18 mouse cellular contexts compared by ENCODE assay signal in the genomic region with DNA sequence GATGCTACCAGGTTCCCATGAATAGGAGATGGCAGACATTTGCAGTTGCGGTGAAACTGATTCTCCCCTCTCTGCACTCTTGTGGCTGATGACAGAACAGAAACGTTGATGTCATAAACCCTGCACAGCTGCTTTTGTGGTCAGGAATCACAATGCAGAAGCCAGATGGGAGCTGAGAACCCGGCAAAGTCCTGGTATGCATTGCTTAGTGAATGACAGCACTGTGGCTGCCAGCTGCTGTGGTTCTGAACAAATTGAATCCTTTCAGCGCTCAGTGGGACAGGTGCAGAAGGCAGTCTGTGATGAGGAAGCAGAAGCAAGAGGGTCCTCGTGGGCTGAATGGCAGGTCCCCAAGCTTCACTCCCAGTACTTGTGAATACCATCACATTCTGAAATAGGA.
"Had no signal": no experiment of that assay in that cellular context is flagged by ENCODE, and none has a peak within 500 bp of the region (broad histone marks: within the 10 kb centered on the region; RNA-seq: fewer than 3 reads in every experiment).

No protein-coding gene starts in this region.

- H3K4me2 ChIP-seq: limb, embryonic 15.5 days; liver, embryonic 12.5 days; liver, embryonic 15.5 days; lung, embryonic 15.5 days; midbrain, embryonic 12.5 days; midbrain, embryonic 15.5 days; neural tube, embryonic 13.5 days had no signal

- H3K4me1 ChIP-seq: limb, embryonic 15.5 days; liver, embryonic 12.5 days; lung, embryonic 15.5 days; megakaryocyte, embryonic 14.5 days; midbrain, embryonic 12.5 days; midbrain, embryonic 15.5 days had no signal

- H3K4me3 ChIP-seq: limb, embryonic 15.5 days; liver, embryonic 12.5 days; liver, embryonic 15.5 days; lung, embryonic 15.5 days; megakaryocyte, embryonic 14.5 days; midbrain, embryonic 12.5 days; midbrain, embryonic 15.5 days; neural tube, embryonic 13.5 days had no signal

- H3K36me3 ChIP-seq: liver, embryonic 12.5 days; liver, embryonic 15.5 days; lung, embryonic 15.5 days; midbrain, embryonic 12.5 days; midbrain, embryonic 15.5 days; neural tube, embryonic 13.5 days had no signal

- H3K9me3 ChIP-seq: limb, embryonic 15.5 days; liver, embryonic 12.5 days; liver, embryonic 15.5 days; lung, embryonic 15.5 days; midbrain, embryonic 12.5 days; midbrain, embryonic 15.5 days; neural tube, embryonic 13.5 days had no signal

- H3K27me3 ChIP-seq: limb, embryonic 15.5 days; liver, embryonic 15.5 days; lung, embryonic 15.5 days; megakaryocyte, embryonic 14.5 days; midbrain, embryonic 12.5 days; midbrain, embryonic 15.5 days; neural tube, embryonic 13.5 days had no signal

- ATAC-seq: intestine, embryonic 16.5 days; liver, embryonic 12.5 days; midbrain, embryonic 15.5 days had no signal

- H3K9ac ChIP-seq: limb, embryonic 15.5 days; liver, embryonic 12.5 days; liver, embryonic 15.5 days; lung, embryonic 15.5 days; midbrain, embryonic 12.5 days; midbrain, embryonic 15.5 days; neural tube, embryonic 13.5 days had no signal

- DNase-seq: kidney, adult 18-20 months; kidney, adult 9 months; kidney, postnatal 14 days; kidney, postnatal 4 days; lung, adult 18-20 months; lung, postnatal 10 days; lung, postnatal 36 days; thymus, adult 18-20 months; thymus, postnatal 14 days had no signal

- H3K27ac ChIP-seq: limb, embryonic 15.5 days; liver, embryonic 12.5 days; liver, embryonic 15.5 days; lung, embryonic 15.5 days; midbrain, embryonic 12.5 days; midbrain, embryonic 15.5 days; neural tube, embryonic 13.5 days had no signal
